Mouse (Mus musculus) ovary, postnatal 10 days (tissue): ENCODE data around the gene Ica1l.
"Not testable (repeated sequence)": the region's sequence is repeated elsewhere in the genome, so short reads cannot be mapped to it uniquely, and the experiment has no call there.

Source experiments
- DNase-seq: peaks from one replicate; pipeline ENCODE4 v3.0.0; 2022; ENCODE audit warnings: low spot score

The Ica1l gene

DNA sequence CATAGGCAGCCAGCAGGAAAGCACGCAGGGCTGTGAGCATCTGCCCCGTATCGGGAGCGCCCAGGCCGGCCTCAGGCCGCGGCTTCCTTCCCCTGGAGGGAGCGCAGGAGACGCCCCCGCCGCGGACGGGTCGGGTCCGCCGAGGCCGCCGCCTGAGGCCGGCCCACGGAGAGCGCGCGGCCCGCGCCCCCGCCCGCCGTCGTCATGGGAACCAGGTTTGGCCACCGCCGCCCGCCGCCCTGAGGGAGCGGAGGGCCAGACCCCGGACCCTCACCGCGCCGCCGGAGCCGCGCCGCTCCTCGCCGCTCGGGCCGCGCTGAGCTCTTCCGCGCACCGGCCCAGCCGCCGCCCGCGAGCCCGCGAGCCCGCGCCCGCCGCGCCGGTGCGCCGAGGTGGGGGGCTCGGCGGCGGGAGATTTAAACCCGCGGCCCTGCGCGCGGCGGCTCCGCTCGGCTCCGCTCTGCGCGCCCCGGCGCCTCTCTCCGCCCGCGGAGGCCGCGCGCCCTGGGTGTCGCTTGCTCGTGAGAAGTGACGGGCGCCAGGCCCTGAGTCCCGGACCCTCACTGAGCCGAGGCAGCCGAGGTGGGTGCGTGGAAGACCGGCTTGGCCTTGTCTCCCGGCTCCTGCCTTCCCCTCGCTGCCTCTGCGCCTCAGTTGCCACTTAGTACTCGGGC lies at the start of gene Ica1l:
Gene Ica1l (minus strand): TSS at position 389 of the 674 bp plus-strand sequence.
- peak; percentile 13 for DNase-seq

DNA sequence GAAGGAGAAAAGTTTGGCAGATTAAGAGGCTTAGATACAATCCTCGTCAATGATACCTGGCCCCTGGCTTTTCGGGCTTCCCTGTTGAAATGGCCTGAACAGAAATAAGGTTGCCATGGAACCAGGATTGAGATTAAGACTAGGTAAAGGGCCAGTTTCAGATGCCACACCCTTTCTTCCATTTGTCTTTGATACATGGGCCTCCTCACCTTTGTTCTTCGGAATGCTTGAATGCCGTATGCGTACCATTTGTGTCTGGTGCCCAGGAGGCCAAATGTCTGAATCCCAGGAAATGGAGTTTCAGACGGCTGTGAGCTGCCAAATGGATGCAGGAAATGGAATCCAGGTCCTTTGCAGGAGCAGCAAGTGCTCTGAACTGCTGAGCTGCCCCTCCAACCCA lies 33.4 kb upstream of the Ica1l start:
- no peak for DNase-seq

DNA sequence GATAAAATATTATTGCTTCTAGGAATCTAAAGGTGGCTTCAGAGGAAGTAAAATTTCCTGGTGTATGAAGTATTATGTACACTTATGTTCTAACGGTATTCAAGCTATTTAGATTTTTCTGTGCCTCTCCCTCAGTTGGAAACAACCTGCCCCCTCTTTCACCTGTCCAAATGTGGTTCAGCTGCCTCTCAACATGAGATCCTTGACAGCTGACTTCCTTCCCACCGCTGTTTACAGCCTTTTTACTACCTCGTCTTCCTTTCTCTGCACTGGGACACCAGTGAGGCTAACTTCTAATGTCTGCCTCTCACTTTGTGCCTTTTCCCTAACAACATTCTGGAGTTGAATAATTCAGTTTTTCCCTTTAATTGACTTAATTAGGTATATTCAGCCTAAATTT lies 32.6 kb upstream of the Ica1l start:
- DNase-seq, result no peak

DNA sequence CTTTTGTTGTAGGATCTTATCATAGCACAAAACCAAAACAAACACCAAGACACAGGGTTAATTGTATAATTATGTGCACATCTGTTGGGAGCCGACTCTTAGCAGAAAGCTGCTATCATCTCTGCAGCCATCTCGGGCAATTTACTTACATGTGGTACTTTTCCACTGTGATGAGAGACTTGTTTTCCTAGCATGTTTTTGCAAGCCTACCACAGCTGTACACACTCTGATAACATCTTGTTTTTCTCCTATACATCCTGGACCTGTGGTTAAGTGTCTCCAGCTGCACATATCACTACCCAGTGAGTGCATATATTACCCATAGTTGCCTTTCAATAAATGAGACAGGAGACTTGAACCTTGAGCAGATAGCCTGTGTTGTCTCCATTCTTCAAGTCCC lies 32.0 kb upstream of the Ica1l start:
- DNase-seq, result no peak

DNA sequence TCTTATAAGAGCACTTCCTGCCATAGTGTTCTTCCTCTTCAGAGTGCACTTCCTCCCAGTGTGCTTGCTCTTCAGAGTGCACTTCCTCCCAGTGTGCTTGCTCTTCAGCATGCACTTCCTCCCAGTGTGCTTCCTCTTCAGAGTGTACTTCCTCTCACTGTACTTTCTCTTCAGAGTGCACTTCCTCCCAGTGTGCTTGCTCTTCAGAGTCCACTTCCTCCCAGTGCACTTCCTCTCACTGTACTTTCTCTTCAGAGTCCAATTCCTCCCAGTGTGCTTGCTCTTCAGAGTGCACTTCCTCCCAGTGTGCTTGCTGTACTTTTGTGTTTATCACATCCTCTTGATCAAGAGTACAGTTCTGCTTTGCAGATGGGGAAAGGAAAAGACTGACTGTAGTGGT lies 27.7 kb upstream of the Ica1l start:
- not testable (repeated sequence) for DNase-seq

DNA sequence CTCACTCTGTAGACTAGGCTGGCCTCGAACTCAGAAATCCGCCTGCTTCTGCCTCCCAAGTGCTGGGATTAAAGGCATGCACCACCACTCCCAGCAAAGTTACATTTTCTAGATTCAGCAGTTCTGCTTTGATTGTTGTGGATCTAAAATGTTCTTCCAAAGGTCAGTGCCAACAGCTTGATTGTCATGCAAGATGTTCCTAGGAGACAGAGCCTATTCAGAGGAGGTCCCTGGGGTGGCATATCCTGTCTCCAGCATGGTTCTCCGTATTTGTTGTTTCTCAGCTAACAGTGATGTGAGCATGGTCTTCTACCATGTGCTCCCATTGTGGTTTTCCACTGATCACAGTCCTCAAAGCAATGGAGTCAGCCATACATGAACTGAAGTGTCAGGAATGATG lies 13.3 kb upstream of the Ica1l start:
- no peak for DNase-seq

DNA sequence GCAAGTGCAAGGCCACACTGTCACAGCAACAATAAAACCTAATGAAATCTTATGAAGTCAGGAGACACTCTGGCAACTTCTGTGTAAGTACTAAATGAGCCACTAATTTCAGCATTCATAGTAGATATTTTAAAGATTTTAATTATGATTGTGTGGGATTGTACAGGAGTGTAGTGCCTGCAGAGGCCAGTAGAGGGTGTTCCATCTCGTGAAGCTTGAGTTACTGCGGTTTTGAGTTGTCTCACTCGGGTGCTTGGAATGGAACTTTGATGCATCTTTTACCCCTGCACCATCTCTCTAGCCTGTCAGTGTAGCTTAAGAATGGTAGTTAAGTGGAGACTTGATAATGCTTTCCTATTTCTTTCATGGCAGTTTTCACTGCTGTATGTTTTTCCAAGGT lies 11.7 kb upstream of the Ica1l start:
- DNase-seq, result no peak

DNA sequence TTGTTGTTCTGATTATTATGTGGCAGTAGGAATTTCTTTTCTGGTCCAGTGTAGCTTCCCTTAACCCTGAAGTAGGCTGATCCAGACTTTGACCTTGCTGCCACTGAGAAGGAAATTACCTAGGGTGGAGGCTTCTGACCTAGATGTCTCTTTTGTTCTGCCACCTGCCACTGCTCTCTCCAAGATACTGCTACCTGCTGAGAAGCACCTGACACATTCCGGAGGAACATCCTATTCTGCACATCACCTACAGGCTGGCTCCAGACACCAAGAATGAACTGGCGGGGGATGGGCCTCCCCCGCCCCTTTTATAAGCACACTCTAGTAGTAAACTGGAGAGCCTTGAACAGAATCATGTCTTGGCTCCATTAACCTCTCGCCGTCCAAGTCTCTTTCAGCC lies 4.5 kb upstream of the Ica1l start:
- DNase-seq, result not testable (repeated sequence)

DNA sequence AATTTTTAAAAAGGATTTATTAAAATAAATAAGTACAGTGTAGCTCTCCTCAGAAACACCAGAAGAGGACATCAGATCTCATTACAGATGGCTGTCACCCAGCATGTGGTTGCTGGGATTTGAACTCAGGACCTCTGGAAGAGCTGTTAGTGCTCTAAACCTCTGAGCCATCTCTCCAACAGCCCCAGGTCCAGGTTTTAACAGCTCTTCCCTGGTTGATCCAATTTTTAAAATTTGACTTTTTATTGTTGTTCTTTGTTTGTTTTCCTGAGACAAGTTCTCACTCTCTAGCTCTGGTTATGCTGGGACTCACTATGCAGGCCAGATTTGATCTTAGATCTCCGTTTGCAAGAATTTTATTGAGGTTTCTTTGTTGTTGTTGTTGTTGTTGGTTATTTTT lies 1.6 kb upstream of the Ica1l start:
- DNase-seq, result no peak

DNA sequence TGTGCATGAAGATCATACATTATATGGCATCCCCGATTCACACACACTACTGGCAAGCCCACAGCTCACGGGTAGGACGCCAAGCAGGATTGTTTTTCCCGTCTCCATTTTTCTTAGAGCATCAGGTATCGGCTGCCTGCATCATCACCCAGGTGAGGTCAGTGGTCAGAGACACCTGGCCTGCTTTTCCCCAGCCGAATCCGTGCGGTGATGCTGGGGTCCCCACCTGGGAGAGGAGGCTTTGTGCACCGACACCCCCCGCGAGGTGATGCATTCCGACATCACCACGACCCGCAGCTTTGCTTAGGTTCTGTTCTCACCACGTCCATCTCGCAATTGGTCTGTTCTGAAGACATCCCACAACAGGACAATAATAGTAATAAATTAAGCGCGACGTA lies 587 bp downstream of the Ica1l start:
- no peak for DNase-seq

DNA sequence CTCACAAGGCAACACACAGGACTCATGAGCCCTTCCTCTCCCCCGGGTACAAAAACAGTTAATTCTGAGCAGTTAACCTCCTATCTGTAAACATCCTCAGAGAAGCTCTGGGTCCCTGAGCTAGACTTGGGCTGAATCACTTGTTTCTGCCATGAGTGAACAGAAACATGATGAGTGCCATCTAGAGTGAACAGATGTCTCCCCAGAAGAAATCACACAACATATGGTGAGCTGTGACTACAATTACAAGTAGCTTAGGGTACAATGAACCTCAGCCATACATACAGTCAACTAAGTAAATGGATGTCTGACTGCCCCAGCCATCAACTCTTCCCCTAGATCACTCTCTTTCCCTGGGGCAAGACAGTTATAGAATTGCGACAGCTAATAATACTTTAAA lies 7.9 kb downstream of the Ica1l start:
- no peak for DNase-seq

DNA sequence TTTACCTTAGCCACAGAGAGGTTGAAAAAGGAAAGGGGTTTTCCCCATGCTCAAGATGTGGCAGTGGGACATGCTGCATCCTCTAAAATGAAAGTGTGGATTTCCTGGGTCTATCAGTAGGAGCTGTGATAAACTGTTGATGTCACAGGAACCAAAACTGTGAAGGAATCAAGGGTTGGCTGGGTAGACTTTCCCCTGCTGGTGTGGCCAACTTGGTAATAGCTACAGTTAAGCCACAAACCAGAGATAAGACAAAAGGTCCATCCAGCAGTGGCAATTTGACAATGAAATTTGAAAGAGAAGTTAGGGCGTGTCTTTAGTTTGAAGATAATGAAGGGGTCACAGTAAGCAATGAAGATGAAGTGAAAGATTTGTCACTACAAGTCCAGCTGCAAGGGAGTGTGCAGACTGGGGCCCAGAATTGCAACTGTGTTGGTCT lies 25.9 kb downstream of the Ica1l start:
- DNase-seq, result no peak

DNA sequence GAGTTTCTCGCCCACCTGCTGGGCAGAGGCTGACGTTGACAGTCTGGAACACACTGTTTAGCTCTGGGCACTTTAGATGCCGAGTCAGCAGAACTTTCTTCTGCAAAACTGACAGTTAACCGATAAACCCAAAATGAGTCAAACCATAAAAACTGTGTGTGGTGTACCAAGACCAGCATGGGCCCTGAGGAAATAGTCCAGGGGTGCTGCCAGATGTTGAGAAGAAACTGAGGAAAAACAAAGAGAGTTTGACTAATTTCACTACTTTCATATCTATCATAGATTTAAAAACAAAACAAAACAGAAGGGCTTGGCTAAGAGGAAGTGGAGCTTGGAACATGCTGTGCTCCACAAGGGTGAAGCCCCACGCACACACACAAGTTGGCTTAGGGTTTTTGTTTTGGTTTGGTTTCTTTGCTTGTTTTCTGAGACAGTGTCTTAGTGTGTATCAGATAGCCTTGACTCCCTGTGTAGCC lies 26.8 kb downstream of the Ica1l start:
- DNase-seq, result no peak

DNA sequence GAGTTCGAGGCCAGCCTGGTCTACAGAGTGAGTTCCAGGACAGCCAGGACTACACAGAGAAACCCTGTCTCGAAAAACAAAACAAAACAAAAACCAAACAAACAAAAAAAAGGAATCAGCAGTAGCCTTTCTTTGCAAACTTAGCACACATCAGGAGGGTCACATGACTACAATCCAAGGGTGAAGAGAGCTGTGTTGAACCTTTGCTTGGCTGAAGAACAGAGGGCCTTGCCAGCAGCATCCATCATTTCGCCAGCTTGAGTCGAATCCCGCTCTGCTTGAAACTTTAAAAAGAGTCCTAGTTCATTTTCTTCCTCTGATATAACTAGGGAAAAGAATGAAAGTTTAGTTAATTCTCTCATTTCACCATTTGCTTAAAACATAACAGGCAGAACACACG lies 27.5 kb downstream of the Ica1l start:
- DNase-seq, result no peak

DNA sequence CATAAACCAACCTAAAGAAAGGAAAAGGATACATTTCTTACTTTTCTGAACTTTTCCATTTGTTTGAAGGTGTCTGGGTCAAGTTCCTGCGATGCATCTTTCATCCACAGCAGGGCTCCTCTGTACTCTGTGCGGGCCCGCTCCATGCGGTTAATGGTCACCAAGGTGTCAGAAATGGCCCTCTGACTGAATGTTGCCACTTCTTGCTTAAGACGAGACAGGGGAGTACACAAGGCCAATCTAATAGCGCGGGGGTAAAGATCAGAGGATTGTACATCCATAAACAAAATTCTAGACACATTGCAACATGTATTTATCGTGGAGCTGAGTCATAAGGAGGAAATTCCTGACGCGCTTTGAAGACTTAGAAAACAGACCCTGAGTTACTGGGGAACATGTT lies 29.2 kb downstream of the Ica1l start:
- DNase-seq, result no peak

DNA sequence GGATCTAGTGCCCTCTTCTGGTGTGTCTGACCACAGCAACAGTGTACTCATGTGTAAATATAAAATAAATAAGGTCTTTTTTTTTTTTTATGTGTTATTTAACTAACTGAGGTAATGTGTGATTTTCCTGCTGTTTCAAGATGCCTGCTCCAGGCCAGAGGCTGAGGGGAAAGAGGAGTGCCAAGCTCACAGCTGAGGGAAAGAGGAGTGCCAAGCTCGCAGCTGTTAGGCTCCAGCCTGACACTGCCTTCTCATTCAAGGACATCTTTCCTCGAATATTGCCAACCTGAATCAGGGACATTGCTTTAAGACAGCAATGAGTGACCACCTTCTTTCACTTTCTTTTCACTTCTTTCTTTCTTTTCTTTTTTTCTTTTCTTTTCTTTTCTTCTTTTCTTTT lies 34.2 kb downstream of the Ica1l start:
- DNase-seq, result no peak

DNA sequence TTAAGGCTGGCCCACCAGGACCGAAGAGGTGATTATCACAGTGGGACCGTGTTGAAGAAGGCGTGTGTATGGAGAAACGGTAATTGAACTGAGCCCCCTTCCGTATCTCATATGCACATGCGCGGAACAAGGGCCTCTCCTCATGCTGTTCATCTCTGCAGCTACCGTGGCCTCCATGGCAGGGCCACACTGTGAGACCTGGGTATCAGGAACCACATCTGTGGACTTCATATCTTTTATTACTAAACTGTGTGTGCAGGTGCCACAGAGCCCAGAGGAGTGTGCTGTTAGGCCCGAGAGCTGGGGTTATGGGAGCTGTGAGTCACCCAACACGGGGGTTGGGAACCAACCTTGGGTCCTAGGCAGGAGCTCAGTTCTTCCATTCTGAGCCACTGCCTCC lies 35.6 kb downstream of the Ica1l start:
- no peak for DNase-seq

DNA sequence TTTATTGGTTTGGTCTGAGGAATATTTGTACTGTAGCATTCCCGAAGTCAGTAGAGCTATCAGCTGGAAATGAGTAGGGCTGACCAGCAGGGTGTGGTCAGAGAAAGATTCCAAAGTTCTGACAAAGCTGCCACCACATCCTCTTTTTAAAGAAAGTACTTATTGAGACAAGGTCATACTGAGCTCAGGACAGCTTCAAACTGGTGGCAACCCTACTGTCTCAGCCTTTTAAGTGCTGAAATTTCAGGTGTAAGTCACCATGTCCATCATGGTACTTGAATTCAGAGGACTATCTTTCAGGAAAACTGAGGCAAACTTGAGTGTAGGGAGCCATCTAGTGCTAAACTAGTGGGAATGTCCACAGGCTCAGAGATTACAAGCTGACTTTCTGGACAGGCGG lies 42.7 kb downstream of the Ica1l start:
- DNase-seq, result no peak

DNA sequence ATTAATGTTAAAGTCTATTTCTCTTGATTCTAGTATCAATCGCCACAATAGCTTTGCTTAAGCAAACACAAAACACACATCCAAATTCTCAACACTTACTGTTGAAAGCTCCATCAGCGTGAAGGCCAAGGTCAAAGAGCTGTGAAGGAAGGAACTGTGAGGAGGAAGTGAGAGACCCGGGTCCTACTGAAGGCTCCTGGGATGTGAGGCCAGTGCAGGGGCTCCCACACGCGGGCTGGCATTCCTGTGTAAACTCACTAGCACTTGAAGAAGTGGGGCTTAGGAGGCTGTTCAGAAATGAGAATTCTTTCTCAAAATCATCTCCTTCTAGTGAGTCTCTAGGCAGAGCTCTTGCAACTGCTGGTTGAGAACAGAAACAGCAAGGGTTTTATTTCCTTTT lies 45.6 kb downstream of the Ica1l start:
- no peak for DNase-seq

DNA sequence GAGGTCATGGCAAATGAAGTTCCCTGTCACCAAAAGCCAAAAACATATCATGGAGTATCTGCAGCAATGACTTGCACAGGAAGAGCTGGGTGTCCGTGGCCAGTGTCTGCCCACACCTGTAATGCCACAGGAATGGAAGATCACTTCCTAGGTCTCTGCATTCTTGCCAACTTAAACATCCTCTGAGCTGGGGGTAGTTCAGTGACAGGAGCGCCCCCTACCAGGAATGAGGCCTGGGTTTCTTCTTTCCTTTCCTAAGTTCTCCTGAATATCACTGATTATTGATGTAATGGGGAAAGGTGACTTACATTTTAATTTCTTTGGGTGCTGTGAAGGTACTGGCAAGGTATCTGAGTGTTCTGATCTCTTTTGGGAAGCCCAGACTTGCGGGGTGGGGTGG lies 47.3 kb downstream of the Ica1l start:
- DNase-seq, result no peak

DNA sequence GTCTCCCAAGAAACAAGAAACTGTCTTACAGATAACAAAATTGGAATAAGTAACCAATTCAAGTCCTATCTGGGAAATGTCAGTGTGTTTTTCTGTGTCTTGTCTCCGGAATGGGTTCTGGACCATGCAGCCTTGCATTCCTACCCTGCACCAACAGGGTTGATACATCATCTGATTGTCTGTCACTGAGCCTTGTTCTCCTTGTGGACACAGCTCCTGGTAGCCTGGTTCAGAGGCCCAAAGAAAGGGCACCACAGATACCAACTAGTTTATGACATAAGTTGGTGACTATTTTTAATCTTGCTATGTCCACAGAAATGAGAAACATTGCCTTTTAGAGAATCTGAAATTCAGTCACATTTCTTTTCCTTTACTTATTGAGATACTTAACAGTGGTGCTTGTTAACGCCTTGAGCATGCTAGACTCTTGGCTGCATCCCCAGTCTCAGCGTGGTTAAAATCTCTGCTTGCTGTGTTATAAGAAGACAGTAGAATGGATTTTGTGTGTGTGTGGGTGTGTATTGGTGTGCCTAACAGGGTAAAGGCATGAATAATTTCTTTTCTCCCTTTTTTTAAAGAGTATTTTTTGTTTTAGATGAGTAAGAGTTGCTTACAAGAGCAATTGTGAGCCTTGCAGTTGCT lies 55.5 kb downstream of the Ica1l start:
- no peak for DNase-seq

DNA sequence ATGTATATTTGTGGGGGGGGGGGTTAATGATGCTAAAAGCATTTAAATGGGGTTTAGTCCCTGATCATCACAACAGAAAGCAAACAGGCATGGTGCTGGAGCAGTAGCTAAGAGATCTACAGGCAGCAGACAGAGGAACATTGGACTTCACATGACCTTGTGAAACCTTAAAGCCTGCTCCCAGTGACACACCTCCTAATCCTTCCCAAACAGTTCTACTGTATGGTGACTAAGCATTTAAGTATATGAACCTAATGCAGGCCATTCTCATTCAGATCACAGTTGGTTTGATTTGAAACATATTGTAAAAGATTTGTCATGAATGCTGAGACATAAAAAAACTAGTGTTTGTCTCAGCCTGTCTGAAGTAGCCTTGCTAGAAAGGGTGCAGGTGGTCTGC lies 56.4 kb downstream of the Ica1l start:
- no peak for DNase-seq

DNA sequence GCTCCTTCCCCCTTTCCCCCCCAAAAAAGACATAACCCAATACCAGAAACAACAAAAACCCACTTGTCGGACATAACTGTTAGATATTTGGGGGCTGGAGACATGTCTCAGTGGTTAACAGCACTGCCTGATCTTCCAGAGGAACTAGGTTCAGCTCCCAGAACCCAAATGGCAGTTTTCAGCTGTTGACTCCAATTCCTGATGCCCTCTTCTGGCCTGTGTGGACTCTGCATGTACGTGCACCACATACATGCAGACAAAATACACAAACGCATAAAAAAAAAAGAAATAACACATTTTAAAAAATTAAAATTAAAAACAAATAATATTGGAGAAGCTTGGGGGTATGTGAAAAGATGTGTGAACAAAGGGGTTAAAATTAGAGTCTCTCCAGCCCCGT lies 75.7 kb downstream of the Ica1l start:
- DNase-seq, result no peak

DNA sequence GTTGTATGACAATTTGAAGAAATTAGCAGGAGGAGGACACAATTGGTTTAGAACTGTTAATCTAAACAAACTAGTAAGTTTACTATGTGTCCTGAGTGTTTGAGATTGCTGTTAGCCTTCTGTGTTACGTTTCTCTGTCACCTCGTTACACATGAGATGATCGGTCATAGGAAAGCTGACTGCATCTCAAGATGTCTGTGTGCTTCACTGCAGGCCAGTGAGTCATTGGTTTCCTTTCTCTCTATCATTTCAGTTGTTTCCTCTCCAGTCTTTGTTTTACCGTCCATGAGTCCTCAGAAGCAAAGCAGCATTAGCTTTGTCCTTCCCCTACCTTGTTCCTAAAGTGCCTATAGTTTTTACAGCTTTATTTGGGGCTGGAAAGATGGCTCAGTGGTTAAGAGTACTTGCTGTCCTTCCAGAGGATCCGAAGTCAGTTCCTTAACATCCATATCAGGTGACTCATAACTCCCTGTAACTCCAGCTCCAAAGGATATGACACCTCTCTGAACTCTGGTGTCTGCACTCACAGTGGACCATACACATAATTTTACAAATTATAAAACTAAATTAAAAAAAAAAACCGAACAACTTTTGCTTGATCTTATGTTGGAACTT lies 76.7 kb downstream of the Ica1l start:
- DNase-seq, result no peak
